Mouse (Mus musculus) kidney, postnatal 0 days (tissue): ENCODE data around the gene H2afz. TPM values are rescaled to one million over a fixed set of nuclear protein-coding genes. Genes with fewer than 3 reads are reported as not detected.
"Not testable (repeated sequence)": the region's sequence is repeated elsewhere in the genome, so short reads cannot be mapped to it uniquely, and the experiment has no call there.

ENCODE experiments used
- ATAC-seq: fragments of 200-750 bp; cut with Nextera tagmentation; replicated peaks from 2 replicates; pipeline ENCODE4 v1.8.0; 2017; ENCODE audit warnings: low read depth, moderate number of reproducible peaks, moderate TSS enrichment, moderate library complexity; ENCODE audit not compliant: low FRiP score
- DNase-seq: peaks from one replicate; pipeline ENCODE4 v3.0.0-alpha.2; 2016; ENCODE audit warnings: low spot score
- H3K27ac ChIP-seq: fragments of 300-500 bp; sonication (generic); 2 replicates; pipeline ENCODE4 v1.5.1; 2014; ENCODE audit warnings: mild to moderate bottlenecking
- H3K27me3 ChIP-seq: fragments of 300-500 bp; sonication (generic); 2 replicates; pipeline ENCODE4 v1.6.1; 2014; ENCODE audit warnings: low read length, mixed read lengths; ENCODE audit not compliant: insufficient read depth
- H3K36me3 ChIP-seq: fragments of 300-500 bp; sonication (generic); 2 replicates; pipeline ENCODE4 v1.6.1; 2014; ENCODE audit warnings: low read length, mixed read lengths; ENCODE audit not compliant: insufficient read depth
- H3K4me1 ChIP-seq: fragments of 300-500 bp; sonication (generic); replicated peaks from 2 replicates; pipeline ENCODE4 v1.6.1; 2014; ENCODE audit warnings: antibody characterized with exemption, low read length, mixed read lengths; ENCODE audit not compliant: insufficient read depth
- H3K4me2 ChIP-seq: fragments of 300-500 bp; sonication (generic); 2 replicates; pipeline ENCODE4 v1.6.1; 2014; ENCODE audit warnings: mild to moderate bottlenecking, low read length, moderate library complexity, mixed read lengths
- H3K4me3 ChIP-seq: fragments of 300-500 bp; sonication (generic); replicated peaks from 2 replicates; pipeline ENCODE4 v1.5.1; 2014; ENCODE audit warnings: low read depth, low read length
- H3K9ac ChIP-seq: fragments of 300-500 bp; sonication (generic); 2 replicates; pipeline ENCODE4 v1.6.1; 2014; ENCODE audit warnings: low read depth, low read length
- H3K9me3 ChIP-seq: fragments of 300-500 bp; sonication (generic); replicated peaks from 2 replicates; pipeline ENCODE4 v1.6.1; 2016; ENCODE audit warnings: low read length, inconsistent platforms, mixed read lengths
- CTCF ChIP-seq: IDR thresholded peaks from 2 replicates; pipeline ENCODE4 v1.5.1; 2016; ENCODE audit warnings: antibody characterized with exemption, low read depth, mild to moderate bottlenecking, moderate library complexity
- WGBS: fragments of 180-500 bp; shearing (Covaris S2); extraction: QIAGEN DNeasy Blood & Tissue Kit; methylation state at CpG from one replicate; pipeline ENCODE4 v1.1.7; 2014; 5-methylcytosine and 5-hydroxymethylcytosine counted together
- polyA plus RNA-seq: library from polyadenylated mRNA; unstranded; fragments of >200 nt; fragmentation: Nextera tagmentation; extraction: Ambion mirVana; gene quantifications from 2 replicates; pipeline ENCODE4 v1.2.1, GENCODE M21; 2015

Gene H2afz
- polyA plus RNA-seq, 1 experiment from 2014 or later, result 1,659 TPM

- no peaks in the 10 kb centered on the region for H3K9me3 ChIP-seq
- no peak for DNase-seq
- H3K27ac ChIP-seq, result no peak overlapping the region
- no peaks in the 10 kb centered on the region for H3K27me3 ChIP-seq
- no peaks in the 10 kb centered on the region for H3K4me1 ChIP-seq
- ATAC-seq, result no peak
- TF ChIP-seq CTCF, result no peak
- peaks cover 22% of the 10 kb centered on the region; the same call in 1 of the 2 replicates for H3K36me3 ChIP-seq
- H3K9ac ChIP-seq, result no peak overlapping the region
- 85% methylated on average over 5 of the region's 5 CpGs for WGBS
- H3K4me3 ChIP-seq, result no peak overlapping the region
- no peak overlapping the region for H3K4me2 ChIP-seq
Measured at GRCm38 (mm10) chr3:137897685-137898084, 33.4 kb downstream of the H2afz start.

- Histone ChIP-seq H3K4me1 (no peaks in the 10 kb centered on the region), H3K9me3 (no peaks in the 10 kb centered on the region), H3K36me3 (peaks cover 19% of the 10 kb centered on the region; the same call in 1 of the 2 replicates), H3K4me2 (no peak overlapping the region), H3K27me3 (no peaks in the 10 kb centered on the region), H3K4me3 (no peak overlapping the region), H3K9ac (no peak overlapping the region), H3K27ac (no peak overlapping the region)
- 85% methylated on average over 10 of the region's 10 CpGs for WGBS
- DNase-seq, result no peak
- no peak for ATAC-seq
- TF ChIP-seq CTCF, result no peak
Measured at GRCm38 (mm10) chr3:137900149-137900548, 35.9 kb downstream of the H2afz start.

GRCm38 (mm10) chr3:137913093-137913492, 48.8 kb downstream of the H2afz start:
- no peaks in the 10 kb centered on the region for H3K9me3 ChIP-seq
- ATAC-seq (no peak), DNase-seq (no peak)
- WGBS, result 56% methylated on average over 2 of the region's 2 CpGs
- H3K27me3 ChIP-seq, result no peaks in the 10 kb centered on the region
- H3K36me3 ChIP-seq, result 0 out of 2 replicates have a peak, but pooled peaks cover 5% of the 10 kb centered on the region
- H3K4me3 ChIP-seq, result no peak overlapping the region
- H3K4me2 ChIP-seq, result no peak overlapping the region
- no peak for TF ChIP-seq CTCF
- no peak overlapping the region for H3K27ac ChIP-seq
- H3K4me1 ChIP-seq, result no peaks in the 10 kb centered on the region; the same call in 1 of the 2 replicates
- no peak overlapping the region for H3K9ac ChIP-seq

- not testable (repeated sequence) for ATAC-seq, H3K9ac ChIP-seq, H3K27ac ChIP-seq, H3K27me3 ChIP-seq, H3K9me3 ChIP-seq, H3K4me3 ChIP-seq, H3K4me1 ChIP-seq, DNase-seq, H3K4me2 ChIP-seq, H3K36me3 ChIP-seq
- WGBS, result no CpG with 5 or more reads among the region's 1 CpGs
Measured at GRCm38 (mm10) chr3:137914567-137914966, 50.3 kb downstream of the H2afz start.

Other genes with a start within 250 kb of the H2afz start
- gene Ddit4l, start 242.9 kb upstream of the H2afz start, polyA plus RNA-seq, result 19.6 and 23.1 TPM in 2 replicates
- gene Gm21962, start 193.0 kb upstream of the H2afz start, polyA plus RNA-seq, result not detected in 2 replicates
- gene Dnajb14, start 3.2 kb downstream of the H2afz start, polyA plus RNA-seq, result 11.6 and 12.1 TPM in 2 replicates
- 131 and 135 TPM in 2 replicates for gene Lamtor3, start 54.0 kb downstream of the H2afz start, polyA plus RNA-seq
- 8.1 and 8.2 TPM in 2 replicates for gene Dapp1, start 117.1 kb downstream of the H2afz start, polyA plus RNA-seq
- gene 1110002E22Rik, start 200.6 kb downstream of the H2afz start, polyA plus RNA-seq, result 0.13 and 0.18 TPM in 2 replicates
- 0.08 and 0.14 TPM in 2 replicates for gene Gm5105, start 202.9 kb downstream of the H2afz start, polyA plus RNA-seq